Mouse (Mus musculus): ENCODE results near the gene Cadm4.

The Cadm4 gene

GRCm38 (mm10) chr7:24481474-24482207 lies at the start of gene Cadm4:
Gene Cadm4 (plus strand): TSS chr7:24482023.
- peak; percentile 84 for DNase-seq (ENCODE audit: low spot score)

GRCm38 (mm10) chr7:24435305-24435704 lies 46.5 kb upstream of the Cadm4 start:
- no peak for DNase-seq (ENCODE audit: low spot score)

GRCm38 (mm10) chr7:24437981-24438380 lies 43.8 kb upstream of the Cadm4 start:
- DNase-seq (ENCODE audit: low spot score): no peak

- DNase-seq (ENCODE audit: low spot score): no peak
Observed at GRCm38 (mm10) chr7:24439191-24439590, 42.6 kb upstream of the Cadm4 start.

- DNase-seq (ENCODE audit: low spot score): no peak
Observed at GRCm38 (mm10) chr7:24439891-24440290, 41.9 kb upstream of the Cadm4 start.

- peak; percentile 16 for DNase-seq (ENCODE audit: low spot score)
Observed at GRCm38 (mm10) chr7:24441785-24442184, 40.0 kb upstream of the Cadm4 start.

GRCm38 (mm10) chr7:24442313-24442712 lies 39.5 kb upstream of the Cadm4 start:
- no peak for DNase-seq (ENCODE audit: low spot score)

GRCm38 (mm10) chr7:24445266-24445926 lies 36.4 kb upstream of the Cadm4 start:
- no peak for DNase-seq (ENCODE audit: low spot score)

- no peak for DNase-seq (ENCODE audit: low spot score)
Observed at GRCm38 (mm10) chr7:24446697-24447340, 35.0 kb upstream of the Cadm4 start.

GRCm38 (mm10) chr7:24448782-24449517 lies 32.9 kb upstream of the Cadm4 start:
- DNase-seq (ENCODE audit: low spot score): no peak

GRCm38 (mm10) chr7:24450585-24451017 lies 31.2 kb upstream of the Cadm4 start:
- DNase-seq (ENCODE audit: low spot score): no peak

GRCm38 (mm10) chr7:24451855-24452311 lies 29.9 kb upstream of the Cadm4 start, which contains the start of gene Irgc1:
Gene Irgc1 (minus strand): TSS chr7:24452297.
- no peak for DNase-seq (ENCODE audit: low spot score)

GRCm38 (mm10) chr7:24454199-24454598 lies 27.6 kb upstream of the Cadm4 start:
- no peak for DNase-seq (ENCODE audit: low spot score)

GRCm38 (mm10) chr7:24455726-24456125 lies 26.1 kb upstream of the Cadm4 start:
- DNase-seq (ENCODE audit: low spot score): no peak

GRCm38 (mm10) chr7:24457726-24458370 lies 24.0 kb upstream of the Cadm4 start:
- DNase-seq (ENCODE audit: low spot score): no peak

GRCm38 (mm10) chr7:24459440-24459839 lies 22.4 kb upstream of the Cadm4 start:
- DNase-seq (ENCODE audit: low spot score): no peak

GRCm38 (mm10) chr7:24459843-24460242 lies 22.0 kb upstream of the Cadm4 start:
- DNase-seq (ENCODE audit: low spot score): no peak

GRCm38 (mm10) chr7:24461376-24462051 lies 20.3 kb upstream of the Cadm4 start:
- no peak for DNase-seq (ENCODE audit: low spot score)

GRCm38 (mm10) chr7:24462388-24463319 lies 19.2 kb upstream of the Cadm4 start, which contains the start of gene Plaur:
Gene Plaur (plus strand): TSS chr7:24462484.
- DNase-seq (ENCODE audit: low spot score): no peak

GRCm38 (mm10) chr7:24466835-24467234 lies 15.0 kb upstream of the Cadm4 start:
- DNase-seq (ENCODE audit: low spot score): no peak
